Mouse (Mus musculus): ENCODE measurements at regions not wholly inside any gene's neighbourhood (a gene's known extent, or its start where the extent isn't known, plus 50 kb on each side); places are given as distances from the start of the nearest gene placed in this dataset.

GRCm38 (mm10) chr13:56350705-56351400 is 54.5 kb upstream of the Cxcl14 start:
- DNase-seq (ENCODE audit: low read depth) = no peak

DNA sequence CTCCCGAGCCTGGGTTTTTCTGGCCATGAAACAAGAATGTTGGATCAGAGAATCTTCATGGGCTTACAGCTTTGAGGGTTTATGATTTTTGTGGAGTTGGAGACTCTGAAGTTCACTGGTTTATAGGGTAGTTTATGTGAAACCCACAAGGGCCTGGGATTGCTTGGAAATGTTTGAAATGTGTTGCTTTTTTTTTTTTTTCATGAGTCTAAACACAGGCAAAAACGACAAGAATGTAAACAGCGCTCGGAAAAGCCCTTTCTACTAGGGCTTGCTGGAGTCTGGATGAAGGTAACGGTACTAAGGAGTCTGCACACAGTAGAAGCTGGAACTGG is 55.0 kb upstream of the Cxcl14 start:
- no peak for DNase-seq (ENCODE audit: low read depth)

- peak; percentile 93 for DNase-seq (ENCODE audit: low read depth)
Observed at GRCm38 (mm10) chr13:56352436-56352835, 56.1 kb upstream of the Cxcl14 start.

GRCm38 (mm10) chr13:56352839-56353605 is 56.7 kb upstream of the Cxcl14 start:
- DNase-seq (ENCODE audit: low read depth) = peak; percentile 96

DNA sequence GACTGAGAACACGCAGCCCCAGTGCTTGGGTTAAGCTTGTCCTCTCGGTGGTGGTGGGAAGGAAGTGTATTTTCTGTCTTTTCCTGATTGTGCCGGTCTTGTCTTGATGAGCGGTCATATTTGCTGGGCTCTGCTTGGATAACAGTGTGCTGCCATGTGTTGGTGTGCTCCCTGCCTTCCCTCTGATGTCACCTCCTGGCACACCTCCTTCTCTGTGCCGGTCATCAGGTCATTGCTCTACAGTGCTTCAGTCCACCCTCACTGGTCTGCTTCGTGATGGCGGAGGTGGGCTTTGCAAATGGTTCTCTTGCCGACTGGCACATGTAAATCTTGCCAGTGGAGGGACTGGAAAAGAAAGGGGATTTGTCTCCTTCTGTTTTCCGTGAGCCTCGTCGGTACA is 57.6 kb upstream of the Cxcl14 start:
- DNase-seq (ENCODE audit: low read depth) = no peak

DNA sequence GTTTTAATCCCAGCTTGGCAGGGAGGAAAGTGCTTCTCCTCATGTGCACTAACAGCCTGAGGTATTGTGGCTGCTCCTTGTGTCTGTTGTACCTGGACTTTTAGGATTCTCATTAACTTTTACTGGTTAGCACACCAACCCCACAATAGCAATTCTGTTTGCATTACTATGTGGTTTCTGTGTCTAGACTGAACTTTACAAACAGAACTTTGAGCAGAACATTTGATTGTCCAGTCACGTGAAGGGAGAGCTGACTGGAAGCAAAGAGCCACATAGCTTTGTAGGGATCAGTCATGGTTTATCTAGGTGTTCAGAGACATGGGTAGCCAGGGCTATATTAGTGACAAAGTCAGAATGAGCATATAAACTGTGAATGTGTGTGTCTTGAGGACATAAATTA is 58.3 kb upstream of the Cxcl14 start:
- DNase-seq (ENCODE audit: low read depth) = no peak

DNA sequence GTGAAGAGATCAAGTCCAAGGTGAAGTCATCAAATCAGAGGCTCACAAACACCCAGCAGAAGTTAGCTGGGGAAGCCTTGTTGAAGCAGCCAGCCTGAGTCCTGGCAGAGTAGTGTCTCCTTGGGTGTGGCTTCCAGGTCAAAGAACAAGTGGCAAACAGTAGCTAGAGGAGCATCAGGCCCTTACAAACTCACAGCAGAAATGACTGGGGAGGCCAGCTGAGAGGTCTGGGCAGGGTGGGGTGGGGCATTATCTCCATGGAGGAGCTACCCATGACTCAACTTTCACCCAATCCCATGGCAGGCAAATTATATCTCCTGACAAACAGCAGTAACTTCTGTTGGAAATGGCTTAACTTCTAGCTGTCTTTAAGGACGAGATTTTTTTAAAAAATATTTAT is 60.6 kb upstream of the Cxcl14 start:
- no peak for DNase-seq (ENCODE audit: low read depth)

DNA sequence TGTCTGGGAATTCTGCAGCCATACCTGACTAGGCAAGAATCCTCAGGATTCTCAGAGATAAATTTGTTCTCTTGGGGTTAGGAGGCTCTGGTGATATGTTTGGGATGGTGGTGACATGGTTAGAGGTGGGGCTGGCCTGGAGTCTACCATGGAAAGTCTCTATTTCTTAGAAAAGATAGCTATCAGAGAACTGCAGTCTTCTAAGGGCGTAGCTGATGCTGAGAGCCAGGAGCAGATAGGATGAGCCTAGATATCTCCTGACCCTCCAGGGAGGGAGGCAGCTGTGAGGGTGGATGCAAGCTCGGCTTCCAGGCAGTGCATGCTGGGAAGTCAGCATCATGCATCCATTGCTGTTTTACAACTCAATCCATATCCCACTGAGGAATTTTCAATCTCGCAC is 61.6 kb upstream of the Cxcl14 start:
- DNase-seq (ENCODE audit: low read depth) = no peak

DNA sequence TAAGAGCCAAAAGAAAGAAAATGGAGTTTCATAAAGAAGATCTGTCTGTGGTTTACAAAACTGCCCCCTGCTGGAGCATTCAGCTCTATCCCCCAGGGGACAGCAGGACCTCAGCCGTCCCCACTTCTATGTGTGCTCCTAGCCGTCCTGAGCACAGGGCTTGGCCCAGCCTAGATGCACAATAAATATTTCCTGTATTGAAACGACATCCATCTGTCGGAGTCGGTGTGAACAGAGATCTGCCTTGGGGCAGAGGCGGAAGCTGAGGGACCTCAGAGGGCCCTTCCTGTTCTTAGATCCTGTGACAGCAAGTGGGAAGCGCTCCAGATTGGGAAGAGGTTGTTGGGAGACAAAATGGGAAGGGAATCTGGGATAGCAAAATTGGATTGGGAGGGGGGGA is 62.5 kb upstream of the Cxcl14 start:
- no peak for DNase-seq (ENCODE audit: low read depth)

DNA sequence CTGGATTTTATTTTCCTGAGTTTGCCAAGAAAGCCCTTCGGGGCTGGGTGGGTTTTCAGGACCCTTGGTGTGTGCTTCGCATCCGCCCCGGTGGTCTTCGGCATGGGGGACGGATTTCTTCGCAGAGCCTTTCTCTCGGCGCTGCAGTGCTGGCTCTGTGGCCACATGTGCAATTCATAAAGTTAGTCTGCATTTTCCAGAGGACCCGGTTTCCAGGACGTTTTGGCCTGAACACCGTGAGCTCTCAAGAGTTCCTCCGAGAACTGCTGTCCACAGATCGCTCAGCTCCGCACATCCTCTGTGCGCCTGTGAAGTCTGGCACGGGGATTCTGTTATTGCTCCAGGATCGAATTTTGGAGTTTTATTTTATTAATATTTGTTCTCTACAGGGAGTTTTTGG is 63.2 kb upstream of the Cxcl14 start:
- DNase-seq (ENCODE audit: low read depth) = no peak

DNA sequence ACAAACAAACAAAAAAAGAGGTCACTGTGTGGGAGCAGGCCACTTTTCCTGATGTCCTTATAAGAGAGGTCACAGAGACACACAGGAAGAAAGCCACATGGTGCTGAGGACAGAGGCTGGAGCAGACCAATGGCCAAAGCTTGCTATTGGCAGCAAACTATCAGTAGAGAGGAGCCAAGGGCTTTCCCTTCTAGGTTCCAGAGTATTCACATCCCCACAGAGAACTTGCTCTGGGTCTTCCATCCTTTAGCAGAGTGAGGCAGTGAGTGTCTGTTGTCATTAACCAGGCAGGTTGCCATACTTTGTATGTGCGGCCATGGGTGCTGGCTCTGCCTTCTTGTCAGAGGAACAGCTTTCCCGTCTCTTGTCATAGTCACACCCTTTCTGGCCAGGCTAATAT is 64.5 kb upstream of the Cxcl14 start:
- no peak for DNase-seq (ENCODE audit: low read depth)

DNA sequence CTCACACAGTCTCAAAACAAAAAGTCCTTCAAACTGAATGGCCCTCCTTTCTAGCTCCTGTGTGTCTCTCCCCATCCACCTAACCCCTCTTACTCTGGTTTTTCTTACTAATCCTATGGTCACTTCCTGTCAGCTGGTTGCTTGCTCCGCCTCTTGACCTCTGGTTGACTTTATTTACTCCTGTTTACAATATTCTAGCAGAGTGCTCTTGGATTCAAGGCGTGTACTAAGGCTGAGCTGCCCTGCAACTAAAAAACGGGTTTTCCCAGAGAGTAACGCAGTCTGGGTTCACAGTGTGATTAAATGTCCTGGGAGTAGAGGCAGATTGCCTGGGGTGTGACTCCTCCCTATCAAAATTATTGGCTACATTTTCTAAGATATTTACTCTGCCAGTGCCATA is 64.2 kb upstream of the Gm3045 start:
- DNase-seq (ENCODE audit: low read depth) = peak; percentile 25

- DNase-seq (ENCODE audit: low read depth) = peak; percentile 39
Observed at GRCm38 (mm10) chr13:56362646-56363045, 63.7 kb upstream of the Gm3045 start.

DNA sequence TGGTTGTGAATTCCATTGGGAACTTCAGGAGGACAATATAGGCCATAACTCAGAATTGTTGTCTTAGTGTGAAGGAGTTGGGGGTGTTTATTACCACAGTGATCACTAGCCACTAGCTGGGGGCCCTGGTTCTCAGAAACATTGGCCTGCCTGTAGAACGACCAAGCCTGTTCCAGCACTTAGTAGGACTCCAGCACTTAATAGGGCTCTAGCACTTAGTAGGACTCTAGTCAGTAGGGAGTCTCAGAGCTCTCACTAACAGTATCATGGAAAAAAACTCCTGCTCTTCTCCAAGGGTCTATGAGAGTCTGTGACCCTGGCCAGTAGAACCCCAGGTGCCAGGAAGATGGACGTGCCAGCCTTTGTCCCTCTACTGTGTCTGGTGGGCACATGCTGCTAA is 56.8 kb upstream of the Gm3045 start:
- no peak for DNase-seq (ENCODE audit: low read depth)

DNA sequence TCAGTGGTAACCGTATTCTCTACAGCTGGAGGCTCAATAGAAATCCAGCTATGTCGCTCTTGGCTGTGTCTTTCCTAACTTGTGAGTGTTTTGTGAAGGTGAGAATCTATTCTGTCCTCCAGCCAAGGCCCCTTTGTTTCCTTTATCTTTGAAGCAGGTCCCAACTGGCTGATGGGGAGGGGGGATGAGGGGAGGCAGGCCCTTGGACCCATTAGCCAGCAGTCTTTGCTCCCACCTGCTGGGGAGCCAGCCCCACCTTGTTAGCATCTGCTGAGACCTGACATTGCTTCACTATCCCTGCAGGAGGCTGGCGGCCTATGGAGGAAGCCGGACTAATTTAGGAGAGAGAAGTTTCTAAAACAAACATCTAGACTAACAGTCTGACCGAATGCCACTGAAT is 55.0 kb upstream of the Gm3045 start:
- no peak for DNase-seq (ENCODE audit: low read depth)

DNA sequence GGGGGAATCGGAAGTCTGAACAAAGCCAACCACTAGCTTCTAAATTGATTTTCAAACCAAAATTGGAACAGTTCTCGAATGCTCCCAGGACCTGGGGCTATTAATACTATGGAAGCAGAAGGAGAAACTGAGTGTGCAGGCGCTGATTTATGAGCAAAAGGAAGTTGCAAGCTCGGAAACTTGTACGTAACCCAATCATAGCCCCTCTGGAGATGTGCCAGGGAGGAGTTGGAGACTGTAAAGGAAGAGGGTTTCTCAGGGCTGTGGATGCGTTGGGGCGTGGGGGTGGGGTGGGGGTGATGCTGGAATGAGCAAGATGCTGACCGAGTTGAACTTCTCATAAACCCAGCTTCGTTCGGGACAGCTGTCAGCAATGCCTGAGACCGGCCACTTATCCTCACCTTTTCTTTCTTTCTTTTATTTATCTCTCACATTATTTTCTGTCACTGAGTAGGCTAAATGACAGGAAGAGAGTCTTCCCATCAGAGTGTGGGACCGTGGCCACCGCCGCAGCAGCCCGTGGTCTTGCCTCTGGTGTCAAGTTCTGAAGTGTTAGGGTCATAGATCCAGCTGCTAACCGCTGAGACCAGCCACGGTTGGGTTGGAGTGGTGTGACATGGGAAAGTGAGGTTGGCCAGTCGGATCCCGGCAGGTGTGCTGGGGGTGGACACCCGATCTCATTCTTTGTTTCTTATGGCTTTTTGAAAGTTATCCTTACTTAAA is 54.2 kb upstream of the Gm3045 start:
- no peak for DNase-seq (ENCODE audit: low read depth)

DNA sequence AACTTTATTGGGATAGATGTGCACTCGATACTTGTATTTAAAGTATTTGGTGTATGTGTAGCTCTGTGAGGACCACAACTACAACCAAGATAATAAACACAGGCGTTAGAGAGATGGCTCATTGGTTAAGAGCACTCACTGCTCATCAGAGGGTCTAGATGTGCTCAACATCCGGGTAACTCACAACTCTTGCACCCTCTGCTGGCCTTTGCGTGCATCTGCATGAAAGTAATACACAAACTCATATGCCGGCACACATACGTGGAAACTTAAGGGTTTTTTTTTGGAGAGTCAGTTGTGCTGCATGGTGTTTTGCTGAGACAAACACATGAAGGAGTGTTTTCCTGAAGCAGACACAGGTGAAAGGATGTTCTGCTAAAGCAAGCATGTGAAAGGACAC is 53.7 kb upstream of the Gm3045 start:
- DNase-seq (ENCODE audit: low read depth) = peak; percentile 49
